Mouse (Mus musculus): ENCODE measurements at regions not wholly inside any gene's neighbourhood (a gene's known extent, or its start where the extent isn't known, plus 50 kb on each side); places are given as distances from the start of the nearest gene placed in this dataset.

DNA sequence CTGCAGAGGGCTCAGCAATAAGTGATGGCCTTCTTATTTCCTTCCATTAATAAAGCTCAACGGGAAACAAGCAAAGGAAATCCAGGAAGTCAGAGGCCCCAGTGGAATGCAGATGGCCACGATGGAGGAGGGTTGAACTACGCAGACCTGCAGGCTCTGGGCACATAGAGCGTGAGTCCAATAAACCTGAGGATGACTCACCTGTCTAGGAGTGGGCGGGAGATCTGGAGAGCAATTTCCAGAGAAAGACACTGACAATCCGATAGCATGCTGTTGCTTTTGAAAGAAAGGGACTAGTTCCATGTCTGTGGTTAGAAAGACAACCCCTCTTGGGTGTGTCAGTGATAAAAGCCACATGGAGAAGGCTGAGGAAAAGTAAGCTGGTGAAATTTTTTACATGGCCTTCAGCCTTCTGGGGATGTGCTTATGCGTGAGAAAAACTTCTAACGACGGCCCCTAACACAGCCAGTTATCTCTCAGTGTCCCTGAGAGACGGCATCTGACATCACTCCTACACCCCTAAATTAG is 181.3 kb downstream of the Cand1 start:
- Histone ChIP-seq H3K9me3 (ENCODE audit: control insufficient read depth, low read length) (no peaks in the 10 kb centered on the region), H3K9ac (ENCODE audit: low read length) (no peak overlapping the region), H3K27ac (replicated peaks; ENCODE audit: low read depth, low read length) (no peak overlapping the region), H3K27me3 (ENCODE audit: control insufficient read depth, insufficient read depth, low read length) (no peaks in the 10 kb centered on the region), H3K4me1 (ENCODE audit: control insufficient read depth, insufficient read depth, low read length) (no peaks in the 10 kb centered on the region), H3K36me3 (ENCODE audit: control insufficient read depth, insufficient read depth, low read length) (no peaks in the 10 kb centered on the region), H3K4me2 (ENCODE audit: low read depth, severe bottlenecking) (no peak overlapping the region), H3K4me3 (ENCODE audit: low read depth, low read length) (no peak overlapping the region)
- ATAC-seq (ENCODE audit: insufficient number of reproducible peaks, low FRiP score, low TSS enrichment, low read depth): no peak
- WGBS: 84% methylated on average over 10 of the region's 10 CpGs
- no peak for DNase-seq (ENCODE audit: low spot score)

DNA sequence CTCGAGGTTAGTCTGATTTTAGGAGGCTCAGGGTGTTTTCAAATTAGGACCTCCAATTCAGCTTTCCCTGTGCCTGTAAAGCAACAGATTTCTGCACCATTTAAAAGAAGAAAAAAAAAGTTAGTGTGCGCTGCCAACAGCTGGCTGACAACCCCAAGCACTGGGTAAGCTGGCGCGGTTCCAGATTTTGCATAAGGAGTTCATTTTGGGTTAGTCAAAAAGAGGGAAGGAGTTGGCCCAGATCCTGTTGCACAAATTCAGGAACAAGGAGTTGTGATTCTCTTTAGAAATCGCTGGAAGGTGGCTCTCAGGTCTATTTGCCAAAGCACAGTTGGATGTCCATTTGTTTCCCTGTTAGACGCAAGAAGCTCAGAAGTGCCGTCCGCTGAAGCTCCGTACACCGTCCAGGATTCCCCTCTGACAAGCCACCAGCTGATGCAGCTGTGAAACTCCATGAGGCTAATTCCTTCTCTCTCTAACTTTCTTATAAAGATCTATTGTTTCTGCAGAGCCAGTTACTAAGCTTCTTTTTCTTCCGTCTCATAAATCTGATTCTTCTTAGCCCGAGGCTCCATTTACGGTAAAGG is 184.6 kb downstream of the Cand1 start:
- Histone ChIP-seq H3K9me3 (ENCODE audit: control insufficient read depth, low read length) (no peaks in the 10 kb centered on the region), H3K27me3 (ENCODE audit: control insufficient read depth, insufficient read depth, low read length) (no peaks in the 10 kb centered on the region), H3K27ac (replicated peaks; ENCODE audit: low read depth, low read length) (0 out of 2 replicates have a peak overlapping the region, but pooled peaks have one; percentile 2), H3K36me3 (ENCODE audit: control insufficient read depth, insufficient read depth, low read length) (no peaks in the 10 kb centered on the region), H3K4me3 (ENCODE audit: low read depth, low read length) (no peak overlapping the region), H3K9ac (ENCODE audit: low read length) (no peak overlapping the region), H3K4me2 (ENCODE audit: low read depth, severe bottlenecking) (no peak overlapping the region), H3K4me1 (ENCODE audit: control insufficient read depth, insufficient read depth, low read length) (no peaks in the 10 kb centered on the region)
- 74% methylated on average over 13 of the region's 13 CpGs for WGBS
- peak; percentile 61 for DNase-seq (ENCODE audit: low spot score)
- ATAC-seq (ENCODE audit: insufficient number of reproducible peaks, low FRiP score, low TSS enrichment, low read depth): no peak

DNA sequence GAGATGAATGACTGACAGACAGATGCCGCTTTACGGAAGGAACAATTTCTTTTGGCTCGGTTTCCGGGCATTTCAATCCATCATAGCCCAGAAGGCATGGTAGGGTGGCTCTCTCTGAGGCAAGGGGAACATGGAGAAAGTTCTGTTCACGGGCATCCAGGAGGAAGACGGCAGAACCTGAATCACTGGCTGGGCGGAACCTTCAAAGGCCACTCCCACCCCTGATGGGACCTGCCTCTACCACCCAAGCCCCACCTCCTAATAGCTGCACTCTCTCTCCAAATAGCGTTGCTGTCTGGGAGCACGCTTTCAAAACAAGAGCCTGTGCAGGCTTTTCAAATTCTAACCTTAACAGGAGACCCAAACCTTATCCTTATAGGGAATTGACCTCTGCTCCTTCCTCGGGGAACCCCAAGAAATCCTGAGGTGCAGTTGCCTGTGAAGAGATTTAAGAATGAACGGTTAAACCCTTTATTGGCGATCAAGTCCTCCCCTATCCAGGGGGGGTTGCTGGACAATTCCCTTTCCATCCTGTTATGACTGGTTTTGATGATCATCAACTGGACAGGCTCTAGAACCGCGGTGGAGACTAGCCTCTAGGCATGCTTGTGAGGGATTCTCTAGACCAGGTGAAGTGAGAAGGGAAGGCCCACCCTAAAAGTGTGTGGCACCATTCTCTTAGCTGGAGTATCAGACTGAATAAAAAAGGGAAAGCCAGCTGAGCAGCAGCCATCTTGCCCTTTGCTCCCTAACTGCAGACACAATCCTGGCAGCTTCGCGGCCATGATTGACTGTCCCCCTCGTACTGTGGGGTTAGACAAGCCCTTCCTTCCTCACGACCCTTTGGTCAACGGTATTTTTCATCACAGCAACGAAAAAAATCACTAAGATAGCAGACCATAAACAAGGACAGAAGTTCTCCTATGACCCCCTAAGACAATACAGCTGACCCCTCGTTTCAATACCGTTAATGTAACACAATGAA is 184.5 kb upstream of the Dyrk2 start:
- 87% methylated on average over 22 of the region's 22 CpGs for WGBS
- Histone ChIP-seq H3K9ac (ENCODE audit: low read length) (no peak overlapping the region), H3K27ac (replicated peaks; ENCODE audit: low read depth, low read length) (no peak overlapping the region), H3K9me3 (ENCODE audit: control insufficient read depth, low read length) (no peaks in the 10 kb centered on the region), H3K4me1 (ENCODE audit: control insufficient read depth, insufficient read depth, low read length) (no peaks in the 10 kb centered on the region), H3K36me3 (ENCODE audit: control insufficient read depth, insufficient read depth, low read length) (no peaks in the 10 kb centered on the region), H3K27me3 (ENCODE audit: control insufficient read depth, insufficient read depth, low read length) (no peaks in the 10 kb centered on the region), H3K4me3 (ENCODE audit: low read depth, low read length) (no peak overlapping the region), H3K4me2 (ENCODE audit: low read depth, severe bottlenecking) (no peak overlapping the region)
- no peak for DNase-seq (ENCODE audit: low spot score)
- no peak for ATAC-seq (ENCODE audit: insufficient number of reproducible peaks, low FRiP score, low TSS enrichment, low read depth)

- H3K27me3 ChIP-seq (ENCODE audit: control insufficient read depth, insufficient read depth, low read length): no peaks in the 10 kb centered on the region
- ATAC-seq (ENCODE audit: insufficient number of reproducible peaks, low FRiP score, low TSS enrichment, low read depth) (no peak), DNase-seq (ENCODE audit: low spot score) (no peak)
- no peaks in the 10 kb centered on the region for H3K36me3 ChIP-seq (ENCODE audit: control insufficient read depth, insufficient read depth, low read length)
- WGBS: 89% methylated on average over 1 of the region's 1 CpGs
- H3K9me3 ChIP-seq (ENCODE audit: control insufficient read depth, low read length): no peaks in the 10 kb centered on the region
- no peaks in the 10 kb centered on the region for H3K4me1 ChIP-seq (ENCODE audit: control insufficient read depth, insufficient read depth, low read length)
- H3K27ac ChIP-seq (replicated peaks; ENCODE audit: low read depth, low read length): no peak overlapping the region
- no peak overlapping the region for H3K9ac ChIP-seq (ENCODE audit: low read length)
- no peak overlapping the region for H3K4me3 ChIP-seq (ENCODE audit: low read depth, low read length)
- no peak overlapping the region for H3K4me2 ChIP-seq (ENCODE audit: low read depth, severe bottlenecking)
These were observed 182.5 kb upstream of the Dyrk2 start for GRCm38 (mm10) chr10:119052441-119053041.

DNA sequence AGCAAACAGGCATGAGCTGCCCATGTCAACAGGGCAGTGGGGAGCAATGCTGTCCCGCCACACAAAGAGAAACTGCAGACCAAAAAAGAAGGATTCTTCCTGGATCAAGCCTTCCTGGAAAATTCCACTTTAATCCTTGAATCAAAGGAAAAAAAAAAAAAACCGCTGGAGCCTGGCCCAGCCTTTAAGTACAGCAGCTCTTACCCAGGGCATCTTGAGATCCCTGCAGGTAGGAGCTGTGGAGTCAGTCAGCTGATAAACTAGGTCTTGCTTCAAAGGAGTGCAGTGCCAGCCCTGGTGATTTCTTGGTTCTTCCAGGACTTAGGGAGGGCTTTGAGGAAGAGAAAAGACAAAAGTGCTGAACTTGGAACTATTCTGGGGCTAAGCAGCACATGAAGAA is 181.6 kb upstream of the Dyrk2 start:
- H3K27me3 ChIP-seq (ENCODE audit: control insufficient read depth, insufficient read depth, low read length): no peaks in the 10 kb centered on the region
- no peaks in the 10 kb centered on the region for H3K9me3 ChIP-seq (ENCODE audit: control insufficient read depth, low read length)
- no peaks in the 10 kb centered on the region for H3K36me3 ChIP-seq (ENCODE audit: control insufficient read depth, insufficient read depth, low read length)
- H3K4me3 ChIP-seq (ENCODE audit: low read depth, low read length): no peak overlapping the region
- ATAC-seq (ENCODE audit: insufficient number of reproducible peaks, low FRiP score, low TSS enrichment, low read depth) (no peak), DNase-seq (ENCODE audit: low spot score) (no peak)
- whole genome bisulfite sequencing: 71% methylated on average over 2 of the region's 2 CpGs
- no peak overlapping the region for H3K4me2 ChIP-seq (ENCODE audit: low read depth, severe bottlenecking)
- no peak overlapping the region for H3K9ac ChIP-seq (ENCODE audit: low read length)
- no peak overlapping the region for H3K27ac ChIP-seq (replicated peaks; ENCODE audit: low read depth, low read length)
- no peaks in the 10 kb centered on the region for H3K4me1 ChIP-seq (ENCODE audit: control insufficient read depth, insufficient read depth, low read length)

DNA sequence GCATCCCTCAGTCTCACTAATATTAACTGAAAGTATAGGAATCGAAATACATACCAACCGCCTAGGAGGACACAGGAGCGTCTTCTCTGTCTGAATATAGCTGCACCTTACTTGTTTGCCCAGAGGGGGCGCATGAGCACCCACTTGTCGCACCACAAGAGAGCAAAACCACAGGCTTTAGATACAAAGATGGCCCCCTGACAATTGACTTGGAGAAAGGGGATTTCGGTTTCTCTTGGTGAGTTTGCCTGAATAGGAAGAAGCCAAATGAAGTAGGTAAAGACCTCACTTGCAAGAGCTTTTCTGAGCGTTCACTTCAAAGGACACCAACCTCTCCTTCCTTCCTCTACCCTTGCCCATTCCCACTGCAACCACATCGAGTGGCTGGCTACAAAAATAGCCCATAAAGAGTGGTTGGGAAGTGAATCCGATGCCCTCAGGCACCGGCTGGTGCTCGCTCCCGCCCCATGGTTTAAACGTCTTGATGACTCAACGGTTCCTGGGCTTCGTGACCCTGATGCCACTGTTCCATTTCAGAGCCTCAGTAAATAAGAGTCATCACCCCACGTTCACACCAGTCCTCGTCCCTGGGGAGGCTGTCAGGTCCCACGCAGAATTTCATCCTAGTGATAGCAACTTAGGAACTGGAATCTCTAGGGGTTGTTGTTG is 180.1 kb upstream of the Dyrk2 start:
- Histone ChIP-seq H3K9me3 (ENCODE audit: control insufficient read depth, low read length) (no peaks in the 10 kb centered on the region), H3K36me3 (ENCODE audit: control insufficient read depth, insufficient read depth, low read length) (no peaks in the 10 kb centered on the region), H3K27me3 (ENCODE audit: control insufficient read depth, insufficient read depth, low read length) (no peaks in the 10 kb centered on the region), H3K4me2 (ENCODE audit: low read depth, severe bottlenecking) (no peak overlapping the region), H3K27ac (replicated peaks; ENCODE audit: low read depth, low read length) (no peak overlapping the region), H3K4me3 (ENCODE audit: low read depth, low read length) (no peak overlapping the region), H3K4me1 (ENCODE audit: control insufficient read depth, insufficient read depth, low read length) (no peaks in the 10 kb centered on the region), H3K9ac (ENCODE audit: low read length) (no peak overlapping the region)
- ATAC-seq (ENCODE audit: insufficient number of reproducible peaks, low FRiP score, low TSS enrichment, low read depth) (no peak), DNase-seq (ENCODE audit: low spot score) (no peak)
- 83% methylated on average over 18 of the region's 18 CpGs for WGBS

GRCm38 (mm10) chr10:119048643-119049420 is 178.8 kb upstream of the Dyrk2 start:
- H3K4me2 ChIP-seq (ENCODE audit: low read depth, severe bottlenecking): no peak overlapping the region
- H3K4me1 ChIP-seq (ENCODE audit: control insufficient read depth, insufficient read depth, low read length): no peaks in the 10 kb centered on the region
- H3K27ac ChIP-seq (replicated peaks; ENCODE audit: low read depth, low read length): no peak overlapping the region
- H3K36me3 ChIP-seq (ENCODE audit: control insufficient read depth, insufficient read depth, low read length): no peaks in the 10 kb centered on the region
- H3K4me3 ChIP-seq (ENCODE audit: low read depth, low read length): no peak overlapping the region
- no peaks in the 10 kb centered on the region for H3K27me3 ChIP-seq (ENCODE audit: control insufficient read depth, insufficient read depth, low read length)
- WGBS: 76% methylated on average over 6 of the region's 6 CpGs
- no peak for ATAC-seq (ENCODE audit: insufficient number of reproducible peaks, low FRiP score, low TSS enrichment, low read depth)
- no peaks in the 10 kb centered on the region for H3K9me3 ChIP-seq (ENCODE audit: control insufficient read depth, low read length)
- DNase-seq (ENCODE audit: low spot score): no peak
- H3K9ac ChIP-seq (ENCODE audit: low read length): no peak overlapping the region
